Mouse (Mus musculus) midbrain, embryonic 10.5 days (tissue): ENCODE measurements around the gene Poc1a. TPM values are rescaled to one million over a fixed set of nuclear protein-coding genes. Genes with fewer than 3 reads are reported as not detected.
A peak's percentile ranks its signal among the peaks of the same experiment; 100 is the strongest.

Experiments used
- DNase-seq: peaks from one replicate; pipeline ENCODE4 v3.0.0-alpha.2; 2017; ENCODE audit warnings: low spot score
- H3K27ac ChIP-seq: fragments of 300-500 bp; sonication (generic); replicated peaks from 2 replicates; pipeline ENCODE4 v1.5.1; 2016; ENCODE audit warnings: mild to moderate bottlenecking
- H3K27me3 ChIP-seq: fragments of 300-500 bp; sonication (generic); 2 replicates; pipeline ENCODE4 v1.6.1; 2016; ENCODE audit warnings: low read depth, mild to moderate bottlenecking; ENCODE audit not compliant: poor library complexity, severe bottlenecking
- H3K36me3 ChIP-seq: fragments of 300-500 bp; sonication (generic); 2 replicates; pipeline ENCODE4 v1.6.1; 2016; ENCODE audit warnings: mild to moderate bottlenecking, moderate library complexity
- H3K4me1 ChIP-seq: fragments of 300-500 bp; sonication (generic); 2 replicates; pipeline ENCODE4 v1.6.1; 2016
- H3K4me3 ChIP-seq: fragments of 300-500 bp; sonication (generic); 2 replicates; pipeline ENCODE4 v1.5.1; 2016; ENCODE audit warnings: mild to moderate bottlenecking, moderate library complexity
- H3K9me3 ChIP-seq: fragments of 300-500 bp; sonication (generic); replicated peaks from 2 replicates; pipeline ENCODE4 v1.6.1; 2016; ENCODE audit warnings: mild to moderate bottlenecking
- WGBS: fragments of 180-500 bp; shearing (Covaris S2); methylation state at CpG from one replicate; pipeline ENCODE4 v1.1.7; 2016; 5-methylcytosine and 5-hydroxymethylcytosine counted together
- polyA plus RNA-seq: library from polyadenylated mRNA; unstranded; fragments of >200 nt; fragmentation: Nextera tagmentation; extraction: Ambion mirVana; gene quantifications from 2 replicates; pipeline ENCODE4 v1.2.1, GENCODE M21; 2016

Gene Poc1a
- polyA plus RNA-seq, 1 experiment from 2014 or later = 46.6 TPM

- 77% methylated on average over 9 of the region's 9 CpGs for WGBS
- peaks cover 40% of the 10 kb centered on the region for H3K36me3 ChIP-seq
- no peak for DNase-seq
- no peaks in the 10 kb centered on the region for H3K27me3 ChIP-seq
- no peak overlapping the region for H3K27ac ChIP-seq
- peaks cover 8% of the 10 kb centered on the region for H3K4me1 ChIP-seq
- H3K9me3 ChIP-seq = no peaks in the 10 kb centered on the region
- H3K4me3 ChIP-seq = no peak overlapping the region
These were observed 97.9 kb downstream of the Poc1a start for GRCm38 (mm10) chr9:106378753-106379152.

- Histone ChIP-seq H3K27ac (peak overlapping the region; percentile 33; the same call in 1 of the 2 replicates), H3K36me3 (no peaks in the 10 kb centered on the region), H3K4me3 (no peak overlapping the region), H3K9me3 (no peaks in the 10 kb centered on the region), H3K27me3 (no peaks in the 10 kb centered on the region), H3K4me1 (peaks cover 24% of the 10 kb centered on the region)
- no peak for DNase-seq
- WGBS = 93% methylated on average over 12 of the region's 12 CpGs
These were observed 105.5 kb downstream of the Poc1a start for GRCm38 (mm10) chr9:106386181-106386864.

GRCm38 (mm10) chr9:106392828-106393527 is 112.1 kb downstream of the Poc1a start:
- DNase-seq = no peak
- Histone ChIP-seq H3K27ac (peak overlapping the region; percentile 15; the same call in 1 of the 2 replicates), H3K27me3 (no peaks in the 10 kb centered on the region), H3K9me3 (no peaks in the 10 kb centered on the region), H3K4me1 (peaks cover 35% of the 10 kb centered on the region), H3K4me3 (no peak overlapping the region), H3K36me3 (no peaks in the 10 kb centered on the region)
- 82% methylated on average over 11 of the region's 11 CpGs for WGBS

- DNase-seq = no peak
- peaks cover 35% of the 10 kb centered on the region for H3K4me1 ChIP-seq
- no peaks in the 10 kb centered on the region for H3K27me3 ChIP-seq
- WGBS = 94% methylated on average over 8 of the region's 8 CpGs
- no peak overlapping the region for H3K4me3 ChIP-seq
- no peaks in the 10 kb centered on the region for H3K9me3 ChIP-seq
- H3K36me3 ChIP-seq = no peaks in the 10 kb centered on the region
- peak overlapping the region; percentile 15; the same call in 1 of the 2 replicates for H3K27ac ChIP-seq
These were observed 112.7 kb downstream of the Poc1a start for GRCm38 (mm10) chr9:106393548-106393947.

- H3K27ac ChIP-seq = peak overlapping the region; percentile 77
- H3K27me3 ChIP-seq = no peaks in the 10 kb centered on the region
- H3K9me3 ChIP-seq = no peaks in the 10 kb centered on the region
- H3K4me3 ChIP-seq = no peak overlapping the region
- H3K36me3 ChIP-seq = no peaks in the 10 kb centered on the region
- DNase-seq = peak; percentile 56
- peaks cover 35% of the 10 kb centered on the region for H3K4me1 ChIP-seq
- WGBS = 51% methylated on average over 11 of the region's 11 CpGs
These were observed 114.1 kb downstream of the Poc1a start for GRCm38 (mm10) chr9:106394649-106395602.

GRCm38 (mm10) chr9:106397733-106398132 is 116.9 kb downstream of the Poc1a start:
- Histone ChIP-seq H3K27ac (no peak overlapping the region; the same call in 1 of the 2 replicates), H3K36me3 (no peaks in the 10 kb centered on the region), H3K4me3 (no peak overlapping the region), H3K27me3 (no peaks in the 10 kb centered on the region), H3K9me3 (no peaks in the 10 kb centered on the region), H3K4me1 (peaks cover 31% of the 10 kb centered on the region)
- no peak for DNase-seq
- WGBS = 86% methylated on average over 4 of the region's 4 CpGs

- WGBS = 84% methylated on average over 9 of the region's 9 CpGs
- Histone ChIP-seq H3K9me3 (no peaks in the 10 kb centered on the region), H3K4me3 (no peak overlapping the region), H3K27me3 (no peaks in the 10 kb centered on the region), H3K36me3 (no peaks in the 10 kb centered on the region), H3K27ac (no peak overlapping the region), H3K4me1 (peaks cover 23% of the 10 kb centered on the region)
- no peak for DNase-seq
These were observed 117.9 kb downstream of the Poc1a start for GRCm38 (mm10) chr9:106398667-106399311.

- Histone ChIP-seq H3K4me3 (no peak overlapping the region), H3K9me3 (no peaks in the 10 kb centered on the region), H3K4me1 (peaks cover 14% of the 10 kb centered on the region), H3K27me3 (no peaks in the 10 kb centered on the region), H3K27ac (no peak overlapping the region), H3K36me3 (no peaks in the 10 kb centered on the region)
- WGBS = 83% methylated on average over 3 of the region's 3 CpGs
- no peak for DNase-seq
These were observed 118.9 kb downstream of the Poc1a start for GRCm38 (mm10) chr9:106399808-106400207.

Other genes with a start within 250 kb of the Poc1a start
- gene Col6a4, start 184.3 kb upstream of the Poc1a start, polyA plus RNA-seq = 0.06 and 0.10 TPM in 2 replicates
- 5.0 and 8.4 TPM in 2 replicates for gene Glyctk, start 122.9 kb upstream of the Poc1a start, polyA plus RNA-seq
- 23.4 and 29.3 TPM in 2 replicates for gene Wdr82, start 110.1 kb upstream of the Poc1a start, polyA plus RNA-seq
- 46.2 and 52.1 TPM in 2 replicates for gene Ppm1m, start 81.3 kb upstream of the Poc1a start, polyA plus RNA-seq
- gene Twf2, start 78.0 kb upstream of the Poc1a start, polyA plus RNA-seq = 69.7 and 74.8 TPM in 2 replicates
- 0.05 TPM in 1 of 2 replicates, not detected in the other for gene Tlr9, start 58.5 kb upstream of the Poc1a start, polyA plus RNA-seq
- 71.1 and 82.7 TPM in 2 replicates for gene Alas1, start 32.4 kb upstream of the Poc1a start, polyA plus RNA-seq
- gene Dusp7, start 87.6 kb downstream of the Poc1a start, polyA plus RNA-seq = 11.4 and 14.1 TPM in 2 replicates
- 872 and 1,015 TPM in 2 replicates for gene Rpl29, start 148.4 kb downstream of the Poc1a start, polyA plus RNA-seq
- 39.3 and 42.6 TPM in 2 replicates for gene Acy1, start 157.3 kb downstream of the Poc1a start, polyA plus RNA-seq
- gene Abhd14b, start 166.4 kb downstream of the Poc1a start, polyA plus RNA-seq = 5.2 TPM in 2 replicates
- gene Abhd14a, start 166.6 kb downstream of the Poc1a start, polyA plus RNA-seq = 37.7 TPM in 2 replicates
- gene Pcbp4, start 172.2 kb downstream of the Poc1a start, polyA plus RNA-seq = 385 and 386 TPM in 2 replicates
- gene Gpr62, start 184.9 kb downstream of the Poc1a start, polyA plus RNA-seq = 0.11 and 0.15 TPM in 2 replicates
- gene Rrp9, start 194.9 kb downstream of the Poc1a start, polyA plus RNA-seq = 69.9 and 74.9 TPM in 2 replicates
- 1.9 and 2.7 TPM in 2 replicates for gene Parp3, start 195.9 kb downstream of the Poc1a start, polyA plus RNA-seq
- gene Iqcf1, start 218.9 kb downstream of the Poc1a start, polyA plus RNA-seq = not detected in 2 replicates
- 0.27 TPM in 1 of 2 replicates, not detected in the other for gene Iqcf5, start 233.5 kb downstream of the Poc1a start, polyA plus RNA-seq